Mouse (Mus musculus) heart, embryonic 13.5 days (tissue): ENCODE measurements around the gene Sh3glb1. TPM values are rescaled to one million over a fixed set of nuclear protein-coding genes. Genes with fewer than 3 reads are reported as not detected.

Experiments used
- ATAC-seq: fragments of 200-750 bp; cut with Nextera tagmentation; 2 replicates; pipeline ENCODE4 v1.8.0; 2017; ENCODE audit warnings: moderate TSS enrichment; ENCODE audit not compliant: insufficient number of reproducible peaks, low FRiP score, low TSS enrichment; ENCODE audit errors: extremely low read depth
- H3K27ac ChIP-seq: fragments of 300-500 bp; sonication (generic); replicated peaks from 2 replicates; pipeline ENCODE4 v1.5.1; 2015; ENCODE audit warnings: moderate library complexity, mild to moderate bottlenecking, inconsistent platforms
- H3K27me3 ChIP-seq: fragments of 300-500 bp; sonication (generic); replicated peaks from 2 replicates; pipeline ENCODE4 v1.6.1; 2015; ENCODE audit warnings: mild to moderate bottlenecking, inconsistent platforms
- H3K36me3 ChIP-seq: fragments of 300-500 bp; sonication (generic); 2 replicates; pipeline ENCODE4 v1.6.1; 2015; ENCODE audit warnings: mild to moderate bottlenecking, inconsistent platforms
- H3K4me1 ChIP-seq: fragments of 300-500 bp; sonication (generic); 2 replicates; pipeline ENCODE4 v1.6.1; 2015; ENCODE audit warnings: inconsistent platforms
- H3K4me2 ChIP-seq: fragments of 300-500 bp; sonication (generic); 2 replicates; pipeline ENCODE4 v1.6.1; 2015; ENCODE audit warnings: inconsistent platforms, mild to moderate bottlenecking, moderate library complexity
- H3K4me3 ChIP-seq: fragments of 300-500 bp; sonication (generic); 2 replicates; pipeline ENCODE4 v1.5.1; 2015; ENCODE audit warnings: moderate library complexity, mild to moderate bottlenecking, inconsistent platforms
- H3K9ac ChIP-seq: fragments of 300-500 bp; sonication (generic); 2 replicates; pipeline ENCODE4 v1.6.1; 2015; ENCODE audit warnings: inconsistent platforms, mild to moderate bottlenecking, moderate library complexity
- H3K9me3 ChIP-seq: fragments of 300-500 bp; sonication (generic); 2 replicates; pipeline ENCODE4 v1.6.1; 2016; ENCODE audit warnings: inconsistent platforms
- WGBS: fragments of 180-500 bp; shearing (Covaris S2); methylation state at CpG from one replicate; pipeline ENCODE4 v1.1.7; 2015; ENCODE audit warnings: mixed read lengths; 5-methylcytosine and 5-hydroxymethylcytosine counted together
- polyA plus RNA-seq: library from polyadenylated mRNA; unstranded; fragments of >200 nt; fragmentation: Nextera tagmentation; extraction: Ambion mirVana; gene quantifications from 2 replicates; pipeline ENCODE4 v1.2.1, GENCODE M21; 2015

The Sh3glb1 gene
- polyA plus RNA-seq, 1 experiment from 2014 or later = 124 TPM

GRCm38 (mm10) chr3:144688284-144688683, 31.9 kb downstream of the Sh3glb1 start:
- Histone ChIP-seq H3K27me3 (no peaks in the 10 kb centered on the region), H3K9ac (no peak overlapping the region), H3K36me3 (peaks cover 72% of the 10 kb centered on the region), H3K27ac (no peak overlapping the region), H3K4me3 (no peak overlapping the region), H3K9me3 (no peaks in the 10 kb centered on the region), H3K4me2 (no peak overlapping the region), H3K4me1 (peaks cover 9% of the 10 kb centered on the region)
- 79% methylated on average over 8 of the region's 8 CpGs for WGBS
- no peak for ATAC-seq

GRCm38 (mm10) chr3:144687618-144688017, 32.5 kb downstream of the Sh3glb1 start:
- no peak overlapping the region for H3K4me3 ChIP-seq
- no peak overlapping the region for H3K27ac ChIP-seq
- H3K9ac ChIP-seq = no peak overlapping the region
- H3K4me2 ChIP-seq = no peak overlapping the region
- no peaks in the 10 kb centered on the region for H3K9me3 ChIP-seq
- no peak for ATAC-seq
- peaks cover 66% of the 10 kb centered on the region for H3K36me3 ChIP-seq
- H3K4me1 ChIP-seq = peaks cover 14% of the 10 kb centered on the region
- WGBS = 90% methylated on average over 9 of the region's 9 CpGs
- H3K27me3 ChIP-seq = no peaks in the 10 kb centered on the region

DNA sequence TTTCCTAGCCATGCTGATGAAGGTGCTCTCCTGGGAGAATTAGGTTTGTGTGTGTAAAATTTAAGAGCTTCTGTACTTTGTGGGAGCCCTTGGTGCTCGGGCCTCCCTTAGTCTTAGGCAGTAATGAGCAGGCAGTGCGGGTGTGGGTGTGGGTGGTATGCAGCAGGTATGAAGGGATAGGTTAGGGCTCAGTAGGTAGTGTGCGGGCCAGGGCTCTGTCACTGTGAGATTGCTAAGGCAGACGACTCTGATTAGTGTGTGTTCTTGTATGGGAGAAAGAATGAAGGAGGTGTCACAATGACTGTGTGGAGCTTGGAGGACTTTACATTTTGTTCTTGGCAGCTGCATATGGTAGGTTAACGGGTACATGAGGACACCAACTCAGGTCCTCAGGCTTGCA, 34.0 kb downstream of the Sh3glb1 start:
- H3K9me3 ChIP-seq = no peaks in the 10 kb centered on the region
- ATAC-seq = no peak
- H3K36me3 ChIP-seq = peaks cover 60% of the 10 kb centered on the region
- H3K27me3 ChIP-seq = no peaks in the 10 kb centered on the region
- no peak overlapping the region for H3K27ac ChIP-seq
- WGBS = 83% methylated on average over 5 of the region's 5 CpGs
- no peak overlapping the region for H3K4me2 ChIP-seq
- H3K4me1 ChIP-seq = peaks cover 14% of the 10 kb centered on the region
- H3K4me3 ChIP-seq = no peak overlapping the region
- no peak overlapping the region for H3K9ac ChIP-seq

- H3K27me3 ChIP-seq = no peaks in the 10 kb centered on the region
- H3K36me3 ChIP-seq = peaks cover 35% of the 10 kb centered on the region
- no peak overlapping the region for H3K4me3 ChIP-seq
- H3K9ac ChIP-seq = no peak overlapping the region
- 59% methylated on average over 12 of the region's 12 CpGs for WGBS
- no peak overlapping the region for H3K4me2 ChIP-seq
- H3K9me3 ChIP-seq = no peaks in the 10 kb centered on the region
- no peak for ATAC-seq
- peaks cover 10% of the 10 kb centered on the region for H3K4me1 ChIP-seq
- H3K27ac ChIP-seq = no peak overlapping the region
Observed at GRCm38 (mm10) chr3:144683136-144683814, 36.9 kb downstream of the Sh3glb1 start.

GRCm38 (mm10) chr3:144681542-144681941, 38.6 kb downstream of the Sh3glb1 start:
- Histone ChIP-seq H3K27me3 (no peaks in the 10 kb centered on the region), H3K9ac (no peak overlapping the region), H3K4me3 (no peak overlapping the region), H3K9me3 (no peaks in the 10 kb centered on the region), H3K36me3 (peaks cover 21% of the 10 kb centered on the region), H3K27ac (no peak overlapping the region), H3K4me1 (peaks cover 10% of the 10 kb centered on the region), H3K4me2 (no peak overlapping the region)
- WGBS = 62% methylated on average over 5 of the region's 5 CpGs
- ATAC-seq = no peak

DNA sequence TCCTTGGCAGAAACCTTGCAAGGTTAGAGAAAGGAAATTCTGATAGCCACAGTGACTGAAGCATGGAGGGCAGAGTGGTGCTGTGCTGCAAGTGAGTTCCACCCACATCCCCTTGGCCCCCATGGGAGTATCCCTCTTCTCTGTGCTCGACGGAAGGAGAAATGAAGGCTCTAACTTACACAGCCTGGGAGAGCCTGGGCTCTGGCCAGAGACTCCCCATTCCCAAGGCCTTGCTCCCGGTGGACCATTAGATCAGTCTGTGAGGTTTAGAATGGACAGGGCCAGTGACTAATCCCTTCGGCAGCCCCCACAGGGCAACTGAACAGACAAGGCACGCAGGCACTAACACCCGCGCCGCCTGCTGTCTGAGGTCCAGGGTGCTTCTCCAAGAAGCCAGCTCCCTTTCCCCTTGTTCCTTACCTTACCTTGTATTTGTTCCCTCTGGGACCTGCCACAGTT, 40.4 kb downstream of the Sh3glb1 start:
- Histone ChIP-seq H3K36me3 (peaks cover 11% of the 10 kb centered on the region), H3K27me3 (no peaks in the 10 kb centered on the region), H3K4me1 (peaks cover 10% of the 10 kb centered on the region), H3K9me3 (no peaks in the 10 kb centered on the region), H3K4me3 (no peak overlapping the region), H3K27ac (no peak overlapping the region), H3K4me2 (no peak overlapping the region), H3K9ac (no peak overlapping the region)
- 78% methylated on average over 8 of the region's 8 CpGs for WGBS
- ATAC-seq = no peak

- H3K9me3 ChIP-seq = no peaks in the 10 kb centered on the region
- H3K27me3 ChIP-seq = no peaks in the 10 kb centered on the region
- no peak overlapping the region for H3K27ac ChIP-seq
- H3K4me2 ChIP-seq = no peak overlapping the region
- no peak overlapping the region for H3K9ac ChIP-seq
- peaks cover 10% of the 10 kb centered on the region for H3K4me1 ChIP-seq
- H3K36me3 ChIP-seq = peaks cover 5% of the 10 kb centered on the region
- 59% methylated on average over 4 of the region's 4 CpGs for WGBS
- no peak for ATAC-seq
- no peak overlapping the region for H3K4me3 ChIP-seq
Observed at GRCm38 (mm10) chr3:144679137-144679536, 41.0 kb downstream of the Sh3glb1 start.

DNA sequence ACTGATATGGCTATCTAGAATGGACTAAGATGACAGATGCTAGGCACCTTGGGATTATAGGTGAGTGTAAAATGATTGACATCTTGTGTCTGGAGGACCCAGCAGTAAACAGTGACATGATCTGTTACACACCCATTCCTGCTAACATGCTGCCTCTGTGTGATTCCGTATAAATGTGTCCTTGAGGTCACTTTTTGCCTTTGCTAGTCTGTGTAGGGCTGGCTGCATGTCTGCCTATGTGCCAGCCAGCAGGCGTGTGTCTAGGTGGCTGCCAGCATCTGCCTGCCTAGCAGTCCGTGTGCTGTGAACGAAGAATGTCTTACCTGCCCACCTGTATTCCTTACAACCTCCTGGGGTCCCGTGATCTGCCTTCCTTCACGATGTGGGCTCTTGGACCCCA, 42.4 kb downstream of the Sh3glb1 start:
- Histone ChIP-seq H3K27ac (no peak overlapping the region), H3K4me2 (no peak overlapping the region), H3K9me3 (no peaks in the 10 kb centered on the region), H3K4me3 (no peak overlapping the region), H3K27me3 (no peaks in the 10 kb centered on the region), H3K36me3 (no peaks in the 10 kb centered on the region), H3K4me1 (0 out of 2 replicates have a peak, but pooled peaks cover under 1% of the 10 kb centered on the region), H3K9ac (no peak overlapping the region)
- no peak for ATAC-seq
- WGBS = 86% methylated on average over 6 of the region's 6 CpGs

DNA sequence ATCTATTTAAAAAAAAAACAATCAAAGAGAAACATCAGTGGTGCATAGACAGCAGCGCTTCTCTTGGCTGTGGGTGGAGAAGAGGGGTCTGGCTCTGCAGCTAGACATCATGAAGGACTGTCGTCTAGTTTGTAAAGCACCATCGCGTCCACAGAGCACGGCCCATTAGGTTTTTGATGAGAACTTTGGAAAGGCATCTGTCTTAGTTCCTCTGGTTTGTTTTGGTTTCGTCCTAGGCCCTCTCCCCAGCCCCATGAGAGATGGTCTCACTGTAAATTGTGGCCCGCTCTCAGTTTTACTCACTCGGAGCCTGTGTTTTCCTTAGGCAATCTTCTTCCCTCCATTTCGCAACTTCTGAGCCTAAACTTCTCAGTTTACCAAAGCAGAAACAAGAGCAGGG, 43.9 kb downstream of the Sh3glb1 start:
- Histone ChIP-seq H3K9ac (no peak overlapping the region), H3K27me3 (no peaks in the 10 kb centered on the region), H3K4me1 (peaks cover 4% of the 10 kb centered on the region; the same call in 1 of the 2 replicates), H3K9me3 (no peaks in the 10 kb centered on the region), H3K4me2 (no peak overlapping the region), H3K36me3 (no peaks in the 10 kb centered on the region), H3K27ac (no peak overlapping the region), H3K4me3 (no peak overlapping the region)
- ATAC-seq = no peak
- 80% methylated on average over 9 of the region's 9 CpGs for WGBS

GRCm38 (mm10) chr3:144672016-144672415, 48.1 kb downstream of the Sh3glb1 start:
- ATAC-seq = no peak
- H3K36me3 ChIP-seq = no peaks in the 10 kb centered on the region

GRCm38 (mm10) chr3:144669944-144670874, 49.9 kb downstream of the Sh3glb1 start:
- H3K4me3 ChIP-seq = no peak overlapping the region
- peak overlapping the region; percentile 52 for H3K27ac ChIP-seq
- H3K27me3 ChIP-seq = peaks cover 3% of the 10 kb centered on the region; the same call in 1 of the 2 replicates
- ATAC-seq = peak; percentile 86
- H3K9ac ChIP-seq = no peak overlapping the region
- no peaks in the 10 kb centered on the region for H3K9me3 ChIP-seq
- WGBS = 43% methylated on average over 14 of the region's 14 CpGs
- peaks cover 27% of the 10 kb centered on the region for H3K4me1 ChIP-seq
- no peaks in the 10 kb centered on the region for H3K36me3 ChIP-seq
- peak overlapping the region; percentile 38 for H3K4me2 ChIP-seq

More at GRCm38 (mm10) chr3:144672016-144672415, 48.1 kb downstream of the Sh3glb1 start:
- H3K4me1 ChIP-seq = peaks cover 25% of the 10 kb centered on the region
- 46% methylated on average over 8 of the region's 8 CpGs for whole genome bisulfite sequencing
- no peak overlapping the region for H3K9ac ChIP-seq
- H3K27me3 ChIP-seq = peaks cover 3% of the 10 kb centered on the region; the same call in 1 of the 2 replicates
- no peak overlapping the region for H3K27ac ChIP-seq
- no peak overlapping the region for H3K4me2 ChIP-seq
- no peak overlapping the region for H3K4me3 ChIP-seq
- no peaks in the 10 kb centered on the region for H3K9me3 ChIP-seq
